Mouse (Mus musculus) heart, adult 2 months (tissue): ENCODE data around the gene Usp49. TPM values are rescaled to one million over a fixed set of nuclear protein-coding genes. Genes with fewer than 3 reads are reported as not detected.
"Not testable (repeated sequence)": the region's sequence is repeated elsewhere in the genome, so short reads cannot be mapped to it uniquely, and the experiment has no call there.

Source experiments
- DNase-seq, 2 experiments: peaks; one replicate each; pipeline ENCODE4 v3.0.0; 2021
- H3K27ac ChIP-seq: fragments of 200-600 bp; 2 replicates; pipeline ENCODE4 v1.8.1; 2022
- H3K27me3 ChIP-seq: fragments of 200-500 bp; 2 replicates; pipeline ENCODE4 v1.6.1; 2012; ENCODE audit warnings: mild to moderate bottlenecking, low read length, inconsistent platforms, mixed read lengths; ENCODE audit not compliant: control insufficient read depth, insufficient read depth
- H3K36me3 ChIP-seq: fragments of 200-500 bp; 2 replicates; pipeline ENCODE4 v1.6.1; 2012; ENCODE audit warnings: low read length, inconsistent platforms; ENCODE audit not compliant: control insufficient read depth, insufficient read depth
- H3K4me1 ChIP-seq: fragments of 200-500 bp; 2 replicates; pipeline ENCODE4 v1.6.1; 2011; ENCODE audit warnings: low read length; ENCODE audit not compliant: control insufficient read depth, insufficient read depth
- H3K4me3 ChIP-seq: fragments of 200-600 bp; 2 replicates; pipeline ENCODE4 v1.8.1; 2022
- H3K79me2 ChIP-seq: fragments of 200-500 bp; replicated peaks from 2 replicates; pipeline ENCODE4 v1.6.1; 2012; ENCODE audit warnings: mild to moderate bottlenecking, inconsistent platforms, low read length, moderate library complexity, mixed read lengths; ENCODE audit not compliant: control insufficient read depth, insufficient read depth
- H3K9ac ChIP-seq: fragments of 200-500 bp; 2 replicates; pipeline ENCODE4 v1.6.1; 2012; ENCODE audit warnings: low read depth, mild to moderate bottlenecking, control low read depth, inconsistent platforms, low read length, mixed read lengths
- CTCF ChIP-seq: fragments of 200-600 bp; IDR thresholded peaks from 2 replicates; pipeline ENCODE4 v1.8.1; 2022; ENCODE audit warnings: antibody characterized with exemption, mild to moderate bottlenecking, moderate library complexity
- EP300 ChIP-seq: fragments of 200-500 bp; IDR thresholded peaks from 2 replicates; pipeline ENCODE4 v1.6.1; 2011; ENCODE audit warnings: low read depth, low read length, control low read depth; ENCODE audit not compliant: insufficient read depth
- POLR2A ChIP-seq: fragments of 200-500 bp; IDR thresholded peaks from 2 replicates; pipeline ENCODE4 v1.6.1; 2011; ENCODE audit warnings: mild to moderate bottlenecking, low read depth, low read length, control low read depth; ENCODE audit not compliant: insufficient read depth
- WGBS: fragments of 180-500 bp; shearing (Covaris S2); methylation state at CpG from one replicate; pipeline ENCODE4 v1.1.7; 2018; 5-methylcytosine and 5-hydroxymethylcytosine counted together
- intact Hi-C: fragments of 180-260 bp; cut with DNase I; formaldehyde crosslinking; loops from one replicate; pipeline ENCODE4 v1.15.1; 2025
- polyA plus RNA-seq: library from polyadenylated mRNA; depleted of rRNA; stranded (reverse); fragments of >200 nt; gene quantifications from 2 replicates; pipeline ENCODE4 v1.2.3, GENCODE M21; 2012
- total RNA-seq, 2 experiments: library from RNA; stranded (reverse); gene quantifications; 2 replicates each; pipeline ENCODE4 v1.2.3; 2021

Usp49 gene
- total and polyA plus RNA-seq, 3 experiments, result 2.9 to 3.6 (median 3.4) TPM

GRCm38 (mm10) chr17:47648966-47649365, 18.5 kb downstream of the Usp49 start:
- DNase-seq, result no peak
- TF ChIP-seq EP300 (no peak), POLR2A (no peak), CTCF (no peak)
- H3K27ac ChIP-seq, result no peak overlapping the region
- 68% methylated on average over 4 of the region's 4 CpGs for WGBS
- H3K4me3 ChIP-seq, result no peak overlapping the region
- intact Hi-C loops, result no loop called here
- H3K36me3 ChIP-seq, result no peaks in the 10 kb centered on the region
- no peaks in the 10 kb centered on the region for H3K4me1 ChIP-seq
- no peaks in the 10 kb centered on the region for H3K79me2 ChIP-seq
- H3K9ac ChIP-seq, result no peak overlapping the region
- H3K27me3 ChIP-seq, result no peaks in the 10 kb centered on the region

GRCm38 (mm10) chr17:47651953-47652352, 21.5 kb downstream of the Usp49 start:
- Histone ChIP-seq H3K9ac (no peak overlapping the region), H3K27ac (no peak overlapping the region), H3K4me1 (no peaks in the 10 kb centered on the region), H3K27me3 (no peaks in the 10 kb centered on the region), H3K79me2 (no peaks in the 10 kb centered on the region), H3K4me3 (no peak overlapping the region), H3K36me3 (no peaks in the 10 kb centered on the region)
- intact Hi-C loops, result no loop called here
- WGBS, result 92% methylated on average over 2 of the region's 2 CpGs
- TF ChIP-seq EP300 (no peak), CTCF (no peak), POLR2A (no peak)
- DNase-seq, result no peak

DNA sequence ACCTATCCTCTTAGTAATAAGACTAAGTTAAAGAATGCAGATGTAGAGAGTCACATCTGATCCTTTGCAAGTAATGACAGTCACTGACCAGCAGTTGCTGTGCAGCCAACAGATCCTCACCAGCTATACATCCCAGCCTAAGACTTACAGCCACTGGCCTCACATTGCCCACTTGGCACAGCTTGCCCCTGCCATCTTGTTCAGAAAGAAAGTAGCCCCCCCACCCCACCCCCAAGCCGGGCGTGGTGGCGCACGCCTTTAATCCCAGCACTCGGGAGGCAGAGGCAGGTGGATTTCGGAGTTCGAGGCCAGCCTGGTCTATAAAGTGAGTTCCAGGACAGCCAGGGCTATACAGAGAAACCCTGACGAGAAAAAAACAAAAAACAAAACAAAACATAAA, 23.9 kb downstream of the Usp49 start:
- H3K79me2 ChIP-seq, H3K36me3 ChIP-seq, H3K4me3 ChIP-seq, H3K27ac ChIP-seq, H3K4me1 ChIP-seq, intact Hi-C loops, H3K27me3 ChIP-seq, DNase-seq, H3K9ac ChIP-seq: not testable (repeated sequence)
- WGBS, result 97% methylated on average over 8 of the region's 8 CpGs

- no peaks in the 10 kb centered on the region for H3K36me3 ChIP-seq
- intact Hi-C loops, result no loop called here
- no peaks in the 10 kb centered on the region for H3K27me3 ChIP-seq
- TF ChIP-seq CTCF (no peak), POLR2A (no peak), EP300 (no peak)
- DNase-seq, result no peak
- WGBS, result 83% methylated on average over 5 of the region's 5 CpGs
- H3K79me2 ChIP-seq, result no peaks in the 10 kb centered on the region
- no peak overlapping the region for H3K9ac ChIP-seq
- no peaks in the 10 kb centered on the region for H3K4me1 ChIP-seq
- no peak overlapping the region for H3K27ac ChIP-seq
- no peak overlapping the region for H3K4me3 ChIP-seq
These were observed 25.2 kb downstream of the Usp49 start for GRCm38 (mm10) chr17:47655697-47656096.

GRCm38 (mm10) chr17:47657901-47658300, 27.4 kb downstream of the Usp49 start:
- TF ChIP-seq EP300 (no peak), POLR2A (no peak), CTCF (no peak)
- H3K27ac ChIP-seq, result no peak overlapping the region
- 65% methylated on average over 4 of the region's 4 CpGs for WGBS
- H3K79me2 ChIP-seq, result no peaks in the 10 kb centered on the region
- intact Hi-C loops, result no loop called here
- H3K4me1 ChIP-seq, result no peaks in the 10 kb centered on the region
- H3K27me3 ChIP-seq, result no peaks in the 10 kb centered on the region
- DNase-seq, result no peak
- H3K4me3 ChIP-seq, result no peak overlapping the region
- H3K9ac ChIP-seq, result no peak overlapping the region
- H3K36me3 ChIP-seq, result no peaks in the 10 kb centered on the region

- H3K4me3 ChIP-seq, result no peak overlapping the region
- H3K27me3 ChIP-seq, result no peaks in the 10 kb centered on the region
- WGBS, result 69% methylated on average over 3 of the region's 3 CpGs
- H3K79me2 ChIP-seq, result no peaks in the 10 kb centered on the region
- intact Hi-C loops, result no loop called here
- H3K4me1 ChIP-seq, result no peaks in the 10 kb centered on the region
- no peaks in the 10 kb centered on the region for H3K36me3 ChIP-seq
- H3K9ac ChIP-seq, result no peak overlapping the region
- TF ChIP-seq POLR2A, result no peak
- TF ChIP-seq EP300, result no peak
- no peak for TF ChIP-seq CTCF
- DNase-seq, result no peak
- H3K27ac ChIP-seq, result no peak overlapping the region
These were observed 28.3 kb downstream of the Usp49 start for GRCm38 (mm10) chr17:47658741-47659243.
